8 mouse cellular contexts compared by ENCODE assay signal in genomic region chr3:107758638-107759037, GRCm38 (mm10). TPM values are rescaled to one million over a fixed set of nuclear protein-coding genes. Genes with fewer than 3 reads are reported as not detected.
A peak's percentile ranks its signal among the peaks of the same experiment; 100 is the strongest.
DNase-seq lines count a peak whose midpoint lies in the region; ATAC-seq and TF ChIP-seq lines count a peak whose summit lies in the region.

No protein-coding gene starts in this region.

- ATAC-seq in hindbrain, embryonic 13.5 days (ENCODE audit: low FRiP score), result no peak
- no peak for ATAC-seq in midbrain, embryonic 11.5 days (ENCODE audit: low FRiP score)

- H3K27ac ChIP-seq in cerebellum, adult 2 months (ENCODE audit: insufficient read depth, low read length), result peak overlapping the region; percentile 1; the same call in 1 of the 2 replicates
- H3K27ac ChIP-seq in spleen, adult 2 months (ENCODE audit: insufficient read depth, low read length), result no peak overlapping the region
- H3K27ac ChIP-seq in hindbrain, embryonic 13.5 days, result 0 out of 2 replicates have a peak overlapping the region, but pooled peaks have one; percentile 23
- no peak overlapping the region for H3K27ac ChIP-seq in midbrain, embryonic 11.5 days (ENCODE audit: low read depth, low read length)

- H3K4me3 ChIP-seq in cerebellum, adult 2 months (replicated peaks; ENCODE audit: insufficient read depth, low read depth, low read length), result peak overlapping the region; percentile 48
- H3K4me3 ChIP-seq in spleen, adult 2 months (ENCODE audit: extremely low read depth, insufficient read depth, insufficient read length), result peak overlapping the region; percentile 77
- peak overlapping the region; percentile 66 for H3K4me3 ChIP-seq in hindbrain, embryonic 13.5 days
- peak overlapping the region; percentile 47; the same call in 1 of the 2 replicates for H3K4me3 ChIP-seq in midbrain, embryonic 11.5 days (ENCODE audit: low read depth, low read length)

- WGBS in cerebellum, adult 2 months, result 43% methylated on average over 3 of the region's 3 CpGs
- 30% methylated on average over 3 of the region's 3 CpGs for WGBS in spleen, adult 2 months
- WGBS in hindbrain, embryonic 13.5 days, result 29% methylated on average over 3 of the region's 3 CpGs
- 43% methylated on average over 3 of the region's 3 CpGs for WGBS in midbrain, embryonic 11.5 days

- H3K9me3 ChIP-seq in hindbrain, embryonic 13.5 days, result no peaks in the 10 kb centered on the region
- no peaks in the 10 kb centered on the region for H3K9me3 ChIP-seq in midbrain, embryonic 11.5 days (ENCODE audit: control insufficient read depth, low read length)

- H3K27me3 ChIP-seq in cerebellum, adult 2 months (ENCODE audit: control insufficient read depth, insufficient read depth, low read length), result no peaks in the 10 kb centered on the region
- H3K27me3 ChIP-seq in spleen, adult 2 months (ENCODE audit: control insufficient read depth, insufficient read depth, low read length), result no peaks in the 10 kb centered on the region
- H3K27me3 ChIP-seq in hindbrain, embryonic 13.5 days, result 0 out of 2 replicates have a peak, but pooled peaks cover 3% of the 10 kb centered on the region
- H3K27me3 ChIP-seq in midbrain, embryonic 11.5 days (ENCODE audit: control insufficient read depth, insufficient read depth, low read length), result no peaks in the 10 kb centered on the region

- peak overlapping the region; percentile 95 for H3K4me2 ChIP-seq in hindbrain, embryonic 13.5 days
- H3K4me2 ChIP-seq in midbrain, embryonic 11.5 days, result peak overlapping the region; percentile 51

- DNase-seq in cerebellum, adult 2 months, result peak in 1 of 2 experiments; percentile 13
- no peak for DNase-seq in cerebellum, postnatal 4 days (ENCODE audit: low spot score in 2 of 2)
- no peak for DNase-seq in spleen, adult 2 months (ENCODE audit: low read depth in 1 of 2, low spot score in 2 of 2)
- DNase-seq in spleen, adult 18-20 months, result no peak
- no peak for DNase-seq in midbrain, embryonic 11.5 days (ENCODE audit: low spot score, missing footprints)
- DNase-seq in adrenal gland, postnatal 14 days, result no peak
- DNase-seq in adrenal gland, postnatal 10 days, result no peak

- 0 out of 2 replicates have a peak, but pooled peaks have one; percentile 9 for TF ChIP-seq POLR2A in cerebellum, adult 2 months (IDR thresholded peaks at IDR 0.05; ENCODE audit: borderline replicate concordance, insufficient read depth, low read length)
- no peak for TF ChIP-seq POLR2A in spleen, adult 2 months (IDR thresholded peaks at IDR 0.05; ENCODE audit: low read depth, low read length)

- peak overlapping the region; percentile 85 for H3K9ac ChIP-seq in hindbrain, embryonic 13.5 days
- peak overlapping the region; percentile 74; the same call in 1 of the 2 replicates for H3K9ac ChIP-seq in midbrain, embryonic 11.5 days (ENCODE audit: low read length)

- no peak for TF ChIP-seq CTCF in cerebellum, adult 2 months (IDR thresholded peaks at IDR 0.05; ENCODE audit: borderline replicate concordance, insufficient read depth, low read depth, low read length)
- TF ChIP-seq CTCF in spleen, adult 2 months (IDR thresholded peaks at IDR 0.05; ENCODE audit: extremely low read depth, insufficient read depth, insufficient read length, insufficient replicate concordance), result no peak

- H3K36me3 ChIP-seq in spleen, adult 2 months (ENCODE audit: control insufficient read depth, insufficient read depth, low read length), result peaks cover 2% of the 10 kb centered on the region; the same call in 1 of the 2 replicates
- no peaks in the 10 kb centered on the region for H3K36me3 ChIP-seq in hindbrain, embryonic 13.5 days
- H3K36me3 ChIP-seq in midbrain, embryonic 11.5 days (ENCODE audit: control insufficient read depth, insufficient read depth, low read length), result no peaks in the 10 kb centered on the region

- H3K4me1 ChIP-seq in cerebellum, adult 2 months (ENCODE audit: control insufficient read depth, insufficient read depth, low read length), result peaks cover 28% of the 10 kb centered on the region
- peaks cover 5% of the 10 kb centered on the region; the same call in 1 of the 2 replicates for H3K4me1 ChIP-seq in spleen, adult 2 months (ENCODE audit: control insufficient read depth, insufficient read depth, insufficient read length)
- H3K4me1 ChIP-seq in hindbrain, embryonic 13.5 days (replicated peaks), result peaks cover 44% of the 10 kb centered on the region
- peaks cover 18% of the 10 kb centered on the region for H3K4me1 ChIP-seq in midbrain, embryonic 11.5 days (ENCODE audit: control insufficient read depth, insufficient read depth, low read length)

RNA-seq across cellular contexts. Expression of gene Csf1, which starts 1.6 kb away (rescaled TPM):
- polyA plus RNA-seq in cerebellum, adult 2 months (2012; rRNA removed), result 18.3 and 20.9 TPM in 2 replicates
- polyA plus RNA-seq in spleen, adult 2 months (2012; rRNA removed), result 46.3 and 50.4 TPM in 2 replicates
- 6.3 and 6.5 TPM in 2 replicates for polyA plus RNA-seq in hindbrain, embryonic 13.5 days (2015; fragmentation: Nextera tagmentation; extraction: Ambion mirVana)
- polyA plus RNA-seq in midbrain, embryonic 11.5 days (2014; fragmentation: Nextera tagmentation; extraction: Ambion mirVana), result 4.6 and 5.7 TPM in 2 replicates
- 17.4 and 18.5 TPM in 2 replicates for total RNA-seq in adrenal gland, postnatal 14 days (2021)
- 10 to 100 TPM; 15.6 to 18.3 TPM for total RNA-seq in adrenal gland, postnatal 10 days (2021)

Comparison
In these comparisons a context has a peak if more than half of its experiments do, and no peak if none do; other contexts are left out.
1. H3K27ac ChIP-seq: peak in cerebellum, adult 2 months (single experiment) and hindbrain, embryonic 13.5 days (single experiment); none in spleen, adult 2 months (single experiment) and midbrain, embryonic 11.5 days (single experiment).
2. Peak in every context shown above with its lines, with median percentiles within 50 percentile points of each other: H3K4me3 ChIP-seq.